Mouse (Mus musculus): ENCODE data around the gene Aspg. TPM values are rescaled to one million over a fixed set of nuclear protein-coding genes. Genes with fewer than 3 reads are reported as not detected.
A peak's percentile ranks its signal among the peaks of the same experiment; 100 is the strongest.

The Aspg gene
- polyA plus RNA-seq, 1 experiment from 2014 or later: 1.3 TPM

- no peak for DNase-seq (ENCODE audit: extremely low spot score, low spot score)
- WGBS: 65% methylated on average over 4 of the region's 4 CpGs
- no peak overlapping the region for H3K27ac ChIP-seq
- H3K27me3 ChIP-seq (ENCODE audit: poor library complexity, severe bottlenecking): peaks cover 9% of the 10 kb centered on the region
- no peaks in the 10 kb centered on the region for H3K36me3 ChIP-seq (replicated peaks)
- H3K9me3 ChIP-seq: no peaks in the 10 kb centered on the region
- H3K4me1 ChIP-seq: peaks cover under 1% of the 10 kb centered on the region; the same call in 1 of the 2 replicates
- H3K4me3 ChIP-seq: no peak overlapping the region
Measured at GRCm38 (mm10) chr12:112101045-112101444, 5.4 kb upstream of the Aspg start.

DNA sequence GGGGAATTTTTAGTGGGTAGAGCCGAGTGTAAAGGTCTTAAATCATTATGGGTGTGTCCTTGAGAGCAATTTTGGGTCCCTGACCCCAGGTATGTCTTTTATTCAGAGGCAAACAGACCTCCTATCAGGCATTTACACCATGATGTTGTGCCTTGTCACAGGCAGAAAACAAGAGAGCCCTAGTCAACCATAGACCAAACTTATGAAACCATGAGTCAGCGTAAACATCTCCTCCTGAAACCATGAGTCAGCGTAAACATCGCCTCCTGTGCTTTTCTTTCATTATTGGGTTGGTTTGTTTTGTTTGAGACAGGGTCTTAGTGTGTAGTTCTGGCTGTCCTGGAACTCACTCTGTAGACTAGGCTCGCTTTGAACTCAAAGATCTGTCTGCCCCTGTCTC lies 3.3 kb upstream of the Aspg start:
- Histone ChIP-seq H3K4me3 (no peak overlapping the region), H3K27me3 (ENCODE audit: poor library complexity, severe bottlenecking) (peaks cover 29% of the 10 kb centered on the region), H3K9me3 (no peaks in the 10 kb centered on the region), H3K4me1 (peaks cover 17% of the 10 kb centered on the region), H3K27ac (no peak overlapping the region), H3K36me3 (replicated peaks) (no peaks in the 10 kb centered on the region)
- 91% methylated on average over 5 of the region's 5 CpGs for WGBS
- no peak for DNase-seq (ENCODE audit: extremely low spot score, low spot score)

GRCm38 (mm10) chr12:112104890-112105289 lies 1.6 kb upstream of the Aspg start:
- peaks cover 36% of the 10 kb centered on the region for H3K27me3 ChIP-seq (ENCODE audit: poor library complexity, severe bottlenecking)
- no peak overlapping the region for H3K27ac ChIP-seq
- H3K4me1 ChIP-seq: peaks cover 17% of the 10 kb centered on the region
- no peak for DNase-seq (ENCODE audit: extremely low spot score, low spot score)
- H3K9me3 ChIP-seq: no peaks in the 10 kb centered on the region
- H3K36me3 ChIP-seq (replicated peaks): no peaks in the 10 kb centered on the region
- H3K4me3 ChIP-seq: no peak overlapping the region
- WGBS: 91% methylated on average over 11 of the region's 11 CpGs

DNA sequence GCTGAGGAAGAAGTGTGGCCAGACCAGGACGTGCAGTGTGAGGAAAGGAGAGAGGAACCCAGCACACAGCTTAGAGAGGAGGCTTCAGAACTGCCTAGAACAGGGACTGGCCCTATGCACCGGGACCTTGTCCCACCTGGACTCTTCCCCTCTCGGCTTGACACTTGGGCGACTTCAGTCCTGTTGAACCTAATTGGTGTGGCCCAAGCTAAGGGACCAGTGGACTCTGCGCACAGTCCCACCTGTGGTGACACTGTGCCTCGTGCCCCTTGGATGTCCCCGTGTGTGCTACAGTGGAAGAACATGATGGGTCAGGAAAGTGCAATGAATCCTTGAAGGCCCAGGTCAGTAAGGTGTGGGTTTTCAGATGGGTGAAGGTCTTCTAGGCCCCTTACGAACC lies 1.2 kb downstream of the Aspg start:
- Histone ChIP-seq H3K4me1 (peaks cover 18% of the 10 kb centered on the region), H3K27me3 (ENCODE audit: poor library complexity, severe bottlenecking) (peaks cover 42% of the 10 kb centered on the region), H3K36me3 (replicated peaks) (no peaks in the 10 kb centered on the region), H3K4me3 (no peak overlapping the region), H3K9me3 (no peaks in the 10 kb centered on the region), H3K27ac (no peak overlapping the region)
- 85% methylated on average over 8 of the region's 8 CpGs for WGBS
- DNase-seq (ENCODE audit: extremely low spot score, low spot score): no peak

GRCm38 (mm10) chr12:112108696-112109445 lies 2.4 kb downstream of the Aspg start:
- WGBS: 90% methylated on average over 11 of the region's 11 CpGs

DNA sequence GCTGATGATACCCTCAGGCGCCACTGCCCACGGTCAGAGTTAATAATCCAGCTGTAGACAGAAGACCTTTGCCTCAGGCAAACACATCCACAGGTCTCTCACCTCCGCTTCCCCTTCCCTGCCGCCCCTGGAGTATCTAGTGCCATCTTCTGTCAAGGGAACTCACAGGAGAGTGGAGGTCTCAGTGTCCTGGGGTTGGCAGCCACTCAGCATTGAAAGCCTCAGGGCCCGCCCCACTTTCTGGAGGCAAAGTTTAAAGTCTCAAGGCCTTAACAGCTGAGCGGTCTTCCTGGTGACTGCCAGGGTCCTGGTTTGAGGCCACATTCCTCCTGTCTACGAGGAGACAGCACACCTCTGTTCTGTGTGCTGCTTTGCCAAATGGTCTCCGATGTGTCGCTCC lies 3.2 kb downstream of the Aspg start:
- H3K27me3 ChIP-seq (ENCODE audit: poor library complexity, severe bottlenecking): peaks cover 49% of the 10 kb centered on the region
- no peak for DNase-seq (ENCODE audit: extremely low spot score, low spot score)
- no peak overlapping the region for H3K27ac ChIP-seq
- H3K36me3 ChIP-seq (replicated peaks): no peaks in the 10 kb centered on the region
- WGBS: 84% methylated on average over 9 of the region's 9 CpGs
- no peak overlapping the region for H3K4me3 ChIP-seq
- no peaks in the 10 kb centered on the region for H3K9me3 ChIP-seq
- H3K4me1 ChIP-seq: peaks cover 35% of the 10 kb centered on the region

More at GRCm38 (mm10) chr12:112108696-112109445, 2.4 kb downstream of the Aspg start:
- Histone ChIP-seq H3K4me3 (no peak overlapping the region), H3K27me3 (ENCODE audit: poor library complexity, severe bottlenecking) (peaks cover 42% of the 10 kb centered on the region), H3K4me1 (peaks cover 30% of the 10 kb centered on the region), H3K36me3 (replicated peaks) (no peaks in the 10 kb centered on the region), H3K9me3 (no peaks in the 10 kb centered on the region), H3K27ac (no peak overlapping the region)
- DNase-seq (ENCODE audit: extremely low spot score, low spot score): no peak

- Histone ChIP-seq H3K4me1 (peaks cover 32% of the 10 kb centered on the region), H3K9me3 (no peaks in the 10 kb centered on the region), H3K4me3 (no peak overlapping the region), H3K36me3 (replicated peaks) (no peaks in the 10 kb centered on the region), H3K27me3 (ENCODE audit: poor library complexity, severe bottlenecking) (peaks cover 41% of the 10 kb centered on the region), H3K27ac (no peak overlapping the region)
- DNase-seq (ENCODE audit: extremely low spot score, low spot score): no peak
- WGBS: 87% methylated on average over 5 of the region's 5 CpGs
Measured at GRCm38 (mm10) chr12:112111323-112111722, 4.8 kb downstream of the Aspg start.

DNA sequence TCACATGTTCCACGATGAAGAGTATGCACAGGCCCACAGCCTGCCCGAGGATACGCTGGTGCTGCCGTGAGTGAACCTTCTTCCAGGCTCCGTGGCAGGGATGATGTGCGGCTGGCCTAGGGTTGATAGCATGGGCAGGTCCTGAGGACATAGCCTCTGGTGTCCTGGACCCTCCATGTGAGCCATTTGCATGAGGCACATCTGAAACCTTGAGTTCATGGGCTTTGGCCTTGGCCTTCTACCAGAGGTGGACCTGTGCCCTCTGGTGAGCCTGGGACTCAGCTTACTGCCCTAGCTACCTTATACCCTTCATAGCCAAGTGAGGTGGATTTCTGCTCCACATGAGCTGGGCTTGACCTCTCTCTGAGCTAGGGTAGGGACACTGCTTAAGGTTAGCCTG lies 5.8 kb downstream of the Aspg start:
- Histone ChIP-seq H3K27me3 (ENCODE audit: poor library complexity, severe bottlenecking) (peaks cover 33% of the 10 kb centered on the region), H3K27ac (no peak overlapping the region), H3K4me1 (peaks cover 23% of the 10 kb centered on the region), H3K4me3 (no peak overlapping the region), H3K36me3 (replicated peaks) (no peaks in the 10 kb centered on the region), H3K9me3 (no peaks in the 10 kb centered on the region)
- WGBS: 93% methylated on average over 6 of the region's 6 CpGs
- DNase-seq (ENCODE audit: extremely low spot score, low spot score): no peak

GRCm38 (mm10) chr12:112112686-112113396 lies 6.4 kb downstream of the Aspg start:
- Histone ChIP-seq H3K9me3 (no peaks in the 10 kb centered on the region), H3K36me3 (replicated peaks) (no peaks in the 10 kb centered on the region), H3K4me1 (peaks cover 19% of the 10 kb centered on the region), H3K27me3 (ENCODE audit: poor library complexity, severe bottlenecking) (peaks cover 27% of the 10 kb centered on the region), H3K27ac (no peak overlapping the region), H3K4me3 (no peak overlapping the region)
- no peak for DNase-seq (ENCODE audit: extremely low spot score, low spot score)
- WGBS: 19% methylated on average over 13 of the region's 13 CpGs

DNA sequence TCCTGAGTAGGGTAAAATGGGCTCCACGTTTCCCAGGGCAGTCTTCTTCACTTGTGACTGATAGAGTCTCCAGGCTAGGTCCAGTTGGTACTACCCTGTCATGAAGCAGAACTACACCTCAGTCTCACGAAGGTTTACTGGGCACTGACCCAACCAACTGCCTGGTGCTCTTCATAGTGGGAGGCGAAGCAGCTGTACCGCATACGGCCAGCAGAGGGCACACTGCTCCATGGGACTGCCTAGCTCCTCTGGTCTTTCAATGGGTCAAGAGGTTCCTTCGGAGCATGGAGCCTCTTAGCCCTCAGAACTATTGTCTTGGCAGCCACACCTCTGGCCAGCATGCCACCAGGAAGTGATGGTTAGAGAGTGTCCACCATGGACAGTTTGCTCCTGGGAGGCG lies 7.2 kb downstream of the Aspg start:
- Histone ChIP-seq H3K4me3 (no peak overlapping the region), H3K4me1 (peaks cover 25% of the 10 kb centered on the region), H3K36me3 (replicated peaks) (no peaks in the 10 kb centered on the region), H3K27me3 (ENCODE audit: poor library complexity, severe bottlenecking) (peaks cover 18% of the 10 kb centered on the region), H3K27ac (peak overlapping the region; percentile 70), H3K9me3 (no peaks in the 10 kb centered on the region)
- 10% methylated on average over 7 of the region's 7 CpGs for WGBS
- DNase-seq (ENCODE audit: extremely low spot score, low spot score): peak; percentile 89

DNA sequence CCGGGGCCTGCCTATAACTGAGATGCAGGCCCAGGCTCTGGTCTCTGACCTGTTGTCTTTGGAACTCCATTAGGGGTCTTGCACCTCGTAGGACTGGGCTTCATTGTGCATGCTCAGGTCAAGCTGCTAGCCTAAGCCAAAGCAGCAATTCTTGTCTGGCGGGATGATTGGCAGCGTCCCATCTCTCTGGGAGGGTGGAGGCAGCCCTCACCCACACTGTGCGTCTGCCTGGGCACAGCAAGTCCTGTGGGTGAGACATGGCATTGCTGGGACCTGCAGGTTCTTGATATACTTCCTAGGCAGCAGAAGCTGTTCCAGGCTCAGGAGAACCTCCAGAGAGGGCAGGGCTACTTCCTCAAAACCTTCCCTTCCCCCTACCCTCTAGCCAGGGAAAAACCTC lies 10.5 kb downstream of the Aspg start:
- WGBS: 86% methylated on average over 5 of the region's 5 CpGs
- no peak for DNase-seq (ENCODE audit: extremely low spot score, low spot score)
- Histone ChIP-seq H3K27ac (no peak overlapping the region; the same call in 1 of the 2 replicates), H3K9me3 (no peaks in the 10 kb centered on the region), H3K4me3 (no peak overlapping the region), H3K27me3 (ENCODE audit: poor library complexity, severe bottlenecking) (peaks cover 11% of the 10 kb centered on the region), H3K36me3 (replicated peaks) (no peaks in the 10 kb centered on the region), H3K4me1 (peaks cover 36% of the 10 kb centered on the region)

GRCm38 (mm10) chr12:112117649-112118048 lies 11.2 kb downstream of the Aspg start:
- Histone ChIP-seq H3K9me3 (no peaks in the 10 kb centered on the region), H3K27ac (no peak overlapping the region)
- WGBS: 82% methylated on average over 7 of the region's 7 CpGs

GRCm38 (mm10) chr12:112121188-112121587 lies 14.7 kb downstream of the Aspg start:
- Histone ChIP-seq H3K4me3 (no peak overlapping the region), H3K4me1 (peaks cover 29% of the 10 kb centered on the region), H3K27me3 (ENCODE audit: poor library complexity, severe bottlenecking) (peaks cover 5% of the 10 kb centered on the region; the same call in 1 of the 2 replicates), H3K27ac (no peak overlapping the region), H3K9me3 (no peaks in the 10 kb centered on the region), H3K36me3 (replicated peaks) (no peaks in the 10 kb centered on the region)
- DNase-seq (ENCODE audit: extremely low spot score, low spot score): no peak
- WGBS: 93% methylated on average over 3 of the region's 3 CpGs

More at GRCm38 (mm10) chr12:112117649-112118048, 11.2 kb downstream of the Aspg start:
- Histone ChIP-seq H3K4me1 (peaks cover 35% of the 10 kb centered on the region), H3K4me3 (no peak overlapping the region), H3K27me3 (ENCODE audit: poor library complexity, severe bottlenecking) (peaks cover 11% of the 10 kb centered on the region), H3K36me3 (replicated peaks) (no peaks in the 10 kb centered on the region)
- no peak for DNase-seq (ENCODE audit: extremely low spot score, low spot score)

All from forebrain, embryonic 10.5 days (tissue).